Mouse (Mus musculus) brain, embryonic 14.5 days (tissue): ENCODE measurements around the gene P2rx3.

ENCODE experiments used
- CTCF ChIP-seq: fragments of 200-500 bp; IDR thresholded peaks from 2 replicates; pipeline ENCODE4 v1.5.1; 2012; ENCODE audit warnings: inconsistent platforms, mild to moderate bottlenecking, moderate library complexity, borderline replicate concordance; ENCODE audit not compliant: insufficient read depth, insufficient read length; ENCODE audit errors: extremely low read depth
- POLR2A ChIP-seq: fragments of 200-500 bp; IDR thresholded peaks from 2 replicates; pipeline ENCODE4 v1.6.1; 2012; ENCODE audit warnings: mild to moderate bottlenecking, inconsistent platforms, borderline replicate concordance; ENCODE audit not compliant: poor library complexity, insufficient read depth, insufficient read length, severe bottlenecking; ENCODE audit errors: extremely low read depth

- no peak for TF ChIP-seq CTCF
- no peak for TF ChIP-seq POLR2A
These were observed 7.4 kb downstream of the P2rx3 start for GRCm38 (mm10) chr2:85029897-85030296.
